Mouse (Mus musculus) E14TG2a.4 (cell line): ENCODE results near the gene Cadm2.

ENCODE experiments used
- CTCF ChIP-seq: conservative IDR thresholded peaks from 2 replicates; pipeline ENCODE4 v1.5.1; 2014; ENCODE audit warnings: low read length
- NANOG ChIP-seq: IDR thresholded peaks from 2 replicates; pipeline ENCODE4 v1.6.1; 2014; ENCODE audit warnings: borderline replicate concordance, low read length, mixed read lengths
- POU5F1 ChIP-seq: IDR thresholded peaks from 2 replicates; pipeline ENCODE4 v1.6.1; 2014; ENCODE audit warnings: low read length, borderline replicate concordance

DNA sequence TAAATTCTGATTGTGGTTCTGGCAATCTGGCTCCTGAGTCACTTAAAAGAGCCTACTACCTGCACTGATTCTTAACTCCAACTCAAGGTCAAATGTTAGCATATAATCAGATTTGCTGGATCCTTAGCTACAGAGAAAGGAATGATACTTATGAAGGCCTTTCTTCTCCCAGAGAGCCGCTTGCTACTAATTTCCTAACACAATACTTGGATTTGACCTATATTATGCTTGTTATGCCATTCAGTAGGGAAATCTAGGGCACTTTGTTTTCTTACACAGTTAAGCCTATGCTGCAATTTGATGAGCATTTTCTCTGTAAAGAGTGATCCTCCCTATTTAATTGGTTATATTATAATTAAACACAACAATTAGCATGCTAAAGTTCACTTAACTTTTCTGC, 394.0 kb downstream of the Cadm2 start:
- TF ChIP-seq CTCF (no peak), POU5F1 (no peak), NANOG (no peak)
